Mouse (Mus musculus) embryonic stem cell, embryonic (primary cell): ENCODE data around the gene Tra2a.

Experiments used
- CTCF ChIA-PET, 4 experiments: fragments of 300-600 bp in 2 of 4; fragments of 350-600 bp in 2 of 4; sonication (Branson Sonifier 250); formaldehyde crosslinking; loops; one replicate each; lab custom pipeline; 2022; ENCODE audit warnings: inconsistent platforms in 2 of 4; lab: Charles Lee
- POLR2A ChIA-PET, 4 experiments: fragments of 300-600 bp in 2 of 4; fragments of 350-600 bp in 2 of 4; sonication (Branson Sonifier 250); formaldehyde crosslinking; loops; one replicate each; lab custom pipeline; 2022; ENCODE audit warnings: antibody characterized with exemption in 4 of 4, inconsistent platforms in 1 of 4; lab: Charles Lee

The Tra2a gene

DNA sequence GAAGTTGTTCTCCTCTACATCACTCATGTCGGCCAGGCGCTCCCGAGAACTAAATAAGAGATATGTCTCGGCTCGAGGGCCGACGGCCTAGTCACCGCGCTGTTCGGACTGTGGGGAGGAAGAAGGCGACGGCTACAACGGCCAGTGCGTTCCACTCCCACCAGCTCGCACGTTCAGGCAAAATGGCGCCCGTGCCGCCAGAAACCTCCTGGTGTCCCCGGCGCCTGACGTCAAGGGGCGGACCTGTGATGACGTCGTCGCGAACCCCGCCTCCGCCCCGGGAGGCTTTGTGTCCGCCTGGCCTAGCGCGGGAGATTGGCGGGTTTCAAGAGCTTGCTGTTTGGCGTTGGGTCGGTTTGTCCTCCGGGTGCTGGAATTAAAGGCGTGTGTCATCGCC, at the start of gene Tra2a:
Gene Tra2a (minus strand): TSS at position 187 of the 397 bp plus-strand sequence.
- ChIA-PET CTCF (interaction anchor here (0.5 to 4.6 kb wide), 14 partner anchors 13 to 707 kb away, joined by 3 to 16 read pairs (median 4); partner anchors contain the start of genes Ccdc126 (in 3 of the 4) and Fam221a (in 1 of the 4)), POLR2A (interaction anchor here (0.5 to 9.9 kb wide), 116 partner anchors 8 to 1468 kb away, joined by 3 to 246 read pairs (median 5); partner anchors contain the start of genes Ccdc126 (in 3 of the 4), Fam221a (in 3 of the 4), Malsu1 (in 2 of the 4) and Gpnmb (in 1 of the 4))

DNA sequence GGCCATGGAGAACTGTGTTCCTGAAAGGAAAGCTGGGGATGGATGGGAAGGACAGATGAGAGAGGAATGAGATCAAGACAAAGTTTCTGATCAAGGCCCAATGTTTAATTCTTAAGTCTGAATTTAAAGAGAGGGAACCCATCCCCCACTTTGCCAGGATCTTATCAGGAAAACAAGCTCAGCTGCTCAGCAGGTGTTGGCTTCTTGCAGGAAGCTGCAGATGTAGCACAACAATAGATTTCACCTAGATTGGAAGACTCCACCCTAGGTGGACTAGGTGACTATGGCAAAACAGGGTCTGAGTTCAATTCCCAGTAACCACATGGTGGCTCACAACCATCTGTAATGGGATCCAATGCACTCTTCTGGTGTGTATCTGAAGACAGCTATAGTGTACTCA, 34.5 kb upstream of the Tra2a start:
- CTCF ChIA-PET = interaction anchor here in 1 of 4 experiments (1.0 kb wide), 1 partner anchor 21 kb away, joined by 3 read pairs; the partner anchor contains the start of gene Ccdc126

DNA sequence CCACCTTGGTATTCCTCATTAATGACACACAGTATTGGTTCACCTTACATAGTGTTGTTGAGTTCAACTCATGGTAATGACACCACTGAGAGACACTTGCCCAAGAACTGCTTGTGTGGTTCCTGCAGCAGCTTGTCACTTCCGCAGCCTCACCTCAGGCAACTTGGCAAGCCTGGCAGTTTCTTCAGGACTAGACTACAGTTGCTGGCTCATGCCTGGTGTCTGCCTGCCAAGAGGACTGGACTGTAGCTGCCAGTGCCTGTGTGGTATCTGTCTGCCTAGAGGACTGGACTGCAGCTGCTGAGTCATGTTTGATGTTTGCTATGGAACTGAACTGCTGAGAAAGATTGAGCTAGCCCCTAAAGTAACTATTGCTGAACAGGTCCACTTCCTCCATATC, 18.3 kb upstream of the Tra2a start:
- CTCF ChIA-PET = no interaction called here
- POLR2A ChIA-PET = interaction anchor here in 1 of 4 experiments (0.7 to 0.8 kb wide), 2 partner anchors 47 to 64 kb away, joined by 3 read pairs; no protein-coding TSS in a partner anchor

More for the DNA sequence above, 34.5 kb upstream of the Tra2a start:
- POLR2A ChIA-PET = interaction anchor here in 1 of 4 experiments (0.9 to 2.0 kb wide), 3 partner anchors 12 to 274 kb away, joined by 4 to 9 read pairs (median 4); no protein-coding TSS in a partner anchor

DNA sequence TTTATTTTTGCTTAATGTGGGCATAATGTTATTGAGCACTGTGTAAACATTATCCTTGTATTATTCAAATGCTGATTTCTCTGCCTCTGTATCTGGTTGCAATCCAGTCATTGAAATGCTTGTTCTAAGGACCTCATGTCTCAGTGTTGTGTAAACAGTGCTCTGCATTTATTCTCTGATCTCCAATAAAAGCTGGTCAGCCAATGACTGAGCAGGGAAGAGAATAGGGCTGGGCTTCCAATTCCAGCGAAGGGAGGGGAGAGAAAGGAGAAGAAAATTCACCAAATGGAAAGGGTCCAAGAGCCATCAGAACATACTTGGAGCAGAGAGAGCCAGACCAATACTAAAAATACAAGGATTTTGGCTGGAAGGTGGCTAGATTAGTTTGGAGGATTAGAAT, 17.1 kb upstream of the Tra2a start:
- POLR2A ChIA-PET = interaction anchor here in 2 of 4 experiments (0.5 to 1.4 kb wide), 3 partner anchors 11 to 87 kb away, joined by 3 to 7 read pairs (median 3); partner anchors contain the start of genes Fam221a (in 1 of the 2) and Tra2a (in 1 of the 2)
- CTCF ChIA-PET = no interaction called here

DNA sequence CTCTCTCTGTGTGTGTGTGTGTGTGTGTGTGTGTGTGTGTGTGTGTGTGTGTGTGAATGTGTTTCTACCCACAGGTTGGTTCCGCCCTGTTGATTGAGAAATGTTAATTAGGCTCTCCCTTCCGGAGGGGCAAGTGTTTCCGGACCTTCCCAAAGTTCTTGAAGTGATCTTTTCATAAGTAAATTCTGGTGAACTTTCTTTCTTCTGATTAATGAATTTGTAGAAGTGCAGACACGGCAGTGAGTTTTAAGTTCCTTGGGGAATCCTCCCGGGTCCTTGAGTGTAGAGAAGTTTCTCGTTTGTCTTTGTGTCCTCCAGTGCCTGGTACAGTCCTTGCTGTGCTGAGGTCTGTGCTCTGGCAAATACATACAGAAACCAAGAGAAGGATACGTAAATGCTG, 11.5 kb upstream of the Tra2a start:
- POLR2A ChIA-PET = interaction anchor here in 3 of 4 experiments (0.6 to 5.7 kb wide), 4 partner anchors 9 to 1466 kb away, joined by 3 to 56 read pairs (median 5); partner anchors contain the start of gene Tra2a (in 2 of the 3)
- CTCF ChIA-PET = interaction anchor here in 1 of 4 experiments (0.6 kb wide), 1 partner anchor 616 kb away, joined by 6 read pairs; no protein-coding TSS in a partner anchor

GRCm38 (mm10) chr6:49274416-49275091, 10.7 kb upstream of the Tra2a start:
- ChIA-PET CTCF (interaction anchor here in 3 of 4 experiments (0.5 to 2.5 kb wide), 4 partner anchors 44 to 616 kb away, joined by 4 to 14 read pairs (median 6); partner anchors contain the start of gene Ccdc126 (in 2 of the 3)), POLR2A (interaction anchor here in 3 of 4 experiments (0.6 to 5.7 kb wide), 15 partner anchors 8 to 1465 kb away, joined by 3 to 56 read pairs (median 4); partner anchors contain the start of genes Tra2a (in 3 of the 3) and Fam221a (in 2 of the 3))

DNA sequence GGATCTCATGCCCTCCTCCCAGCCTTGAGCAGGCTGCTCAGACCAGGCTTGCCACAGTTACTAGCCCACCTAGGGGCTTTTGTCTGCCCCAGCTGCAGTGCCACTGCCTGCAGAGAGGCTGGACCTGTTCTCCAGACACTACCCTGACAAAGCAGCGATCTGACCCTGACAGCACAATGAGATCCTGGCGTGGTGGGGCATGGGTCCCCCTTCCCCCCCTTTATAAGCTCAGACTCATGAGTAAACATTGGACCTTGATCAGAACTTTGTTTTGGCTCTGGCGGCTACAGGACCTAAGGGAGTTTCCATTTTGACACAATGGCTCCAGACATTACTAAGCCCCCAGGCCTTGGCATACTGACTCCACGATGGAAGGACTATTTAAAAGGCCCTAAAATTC, 10.1 kb upstream of the Tra2a start:
- ChIA-PET CTCF (interaction anchor here in 3 of 4 experiments (0.5 to 2.5 kb wide), 3 partner anchors 45 to 123 kb away, joined by 4 to 14 read pairs (median 7); partner anchors contain the start of gene Ccdc126 (in 2 of the 3)), POLR2A (interaction anchor here in 3 of 4 experiments (0.7 to 5.7 kb wide), 15 partner anchors 9 to 245 kb away, joined by 3 to 56 read pairs (median 4); partner anchors contain the start of genes Tra2a (in 3 of the 3) and Fam221a (in 2 of the 3))

DNA sequence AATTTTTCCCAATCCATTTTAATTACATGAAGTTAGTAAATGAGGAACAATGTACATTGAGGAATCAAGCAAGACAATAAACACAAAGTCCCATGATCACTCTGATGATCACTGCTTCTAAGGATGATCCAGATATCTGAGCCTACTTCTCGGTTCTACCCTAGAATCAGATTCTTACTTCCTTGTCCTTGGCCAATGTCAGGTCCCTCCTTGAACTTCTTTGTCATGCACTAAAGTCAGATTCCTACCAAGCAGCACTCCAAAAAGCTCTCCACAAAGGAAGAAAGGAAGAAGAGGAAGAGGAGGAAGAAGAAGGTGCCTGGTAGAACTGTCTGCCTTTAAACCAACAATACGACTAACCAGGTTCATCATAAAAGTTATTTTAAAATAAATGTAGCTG, 9.0 kb upstream of the Tra2a start:
- ChIA-PET CTCF (interaction anchor here in 1 of 4 experiments (2.5 kb wide), 1 partner anchor 46 kb away, joined by 7 read pairs; the partner anchor contains the start of gene Ccdc126), POLR2A (interaction anchor here in 3 of 4 experiments (0.9 to 5.7 kb wide), 6 partner anchors 8 to 23 kb away, joined by 3 to 56 read pairs (median 12); partner anchors contain the start of gene Tra2a (in 3 of the 3))

DNA sequence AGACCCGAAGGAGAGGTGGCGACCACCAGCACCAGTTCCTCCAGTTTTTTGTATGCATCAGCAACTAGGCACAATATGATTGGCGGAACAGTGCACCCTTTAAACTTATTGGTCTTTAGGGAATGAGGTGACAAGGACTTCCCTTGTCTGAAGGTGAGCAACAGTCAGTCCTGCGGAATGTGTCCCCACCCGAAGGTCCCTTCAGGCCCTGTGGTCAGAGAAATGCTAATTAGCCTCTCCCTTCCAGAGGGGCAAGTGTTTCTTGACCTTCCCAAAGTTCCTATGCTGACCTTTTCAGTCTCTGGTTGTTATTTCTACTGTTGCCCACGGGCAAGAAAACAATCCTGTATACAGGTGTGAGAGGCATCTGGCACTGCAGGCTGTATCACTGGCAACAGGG, 8.0 kb upstream of the Tra2a start:
- POLR2A ChIA-PET = interaction anchor here in 2 of 4 experiments (0.9 to 5.7 kb wide), 5 partner anchors 7 to 96 kb away, joined by 3 to 56 read pairs (median 4); partner anchors contain the start of genes Tra2a (in 2 of the 2) and Fam221a (in 1 of the 2)
- CTCF ChIA-PET = no interaction called here

GRCm38 (mm10) chr6:49269923-49270322, 6.1 kb upstream of the Tra2a start:
- POLR2A ChIA-PET = interaction anchor here in 3 of 4 experiments (0.6 to 2.0 kb wide), 13 partner anchors 10 to 129 kb away, joined by 3 to 11 read pairs (median 3); partner anchors contain the start of genes Ccdc126 (in 1 of the 3) and Fam221a (in 1 of the 3)
- CTCF ChIA-PET = interaction anchor here in 3 of 4 experiments (0.6 to 2.5 kb wide), 8 partner anchors 18 to 1828 kb away, joined by 3 to 14 read pairs (median 5); partner anchors contain the start of gene Ccdc126 (in 1 of the 3)

GRCm38 (mm10) chr6:49269200-49269599, 5.4 kb upstream of the Tra2a start:
- ChIA-PET CTCF (interaction anchor here (0.5 to 2.5 kb wide), 16 partner anchors 20 to 742 kb away, joined by 3 to 14 read pairs (median 4); partner anchors contain the start of genes Ccdc126 (in 2 of the 4) and Fam221a (in 1 of the 4)), POLR2A (interaction anchor here in 3 of 4 experiments (0.7 to 2.0 kb wide), 12 partner anchors 9 to 99 kb away, joined by 3 to 11 read pairs (median 3); partner anchors contain the start of genes Ccdc126 (in 1 of the 3) and Fam221a (in 1 of the 3))

GRCm38 (mm10) chr6:49267686-49268085, 3.9 kb upstream of the Tra2a start:
- CTCF ChIA-PET = interaction anchor here in 3 of 4 experiments (0.7 to 4.6 kb wide), 4 partner anchors 10 to 124 kb away, joined by 4 to 16 read pairs (median 4); partner anchors contain the start of gene Ccdc126 (in 1 of the 3)
- POLR2A ChIA-PET = interaction anchor here in 3 of 4 experiments (0.7 to 2.4 kb wide), 15 partner anchors 12 to 100 kb away, joined by 3 to 11 read pairs (median 3); partner anchors contain the start of genes Fam221a (in 2 of the 3) and Ccdc126 (in 1 of the 3)

- ChIA-PET CTCF (interaction anchor here in 1 of 4 experiments (4.6 kb wide), 1 partner anchor 54 kb away, joined by 16 read pairs; the partner anchor contains the start of gene Ccdc126), POLR2A (interaction anchor here (0.7 to 9.9 kb wide), 31 partner anchors 8 to 1196 kb away, joined by 3 to 246 read pairs (median 7); partner anchors contain the start of genes Ccdc126 (in 2 of the 4) and Fam221a (in 2 of the 4))
Measured at GRCm38 (mm10) chr6:49265207-49265606, 1.4 kb upstream of the Tra2a start.

GRCm38 (mm10) chr6:49264446-49264845, 613 bp upstream of the Tra2a start:
- POLR2A ChIA-PET = interaction anchor here (0.5 to 9.9 kb wide), 115 partner anchors 9 to 1469 kb away, joined by 3 to 246 read pairs (median 5); partner anchors contain the start of genes Ccdc126 (in 3 of the 4), Fam221a (in 3 of the 4), Malsu1 (in 2 of the 4) and Gpnmb (in 1 of the 4)
- CTCF ChIA-PET = interaction anchor here in 3 of 4 experiments (0.7 to 4.6 kb wide), 10 partner anchors 14 to 682 kb away, joined by 3 to 16 read pairs (median 4); partner anchors contain the start of genes Ccdc126 (in 3 of the 3) and Fam221a (in 1 of the 3)

- ChIA-PET POLR2A (interaction anchor here (0.7 to 9.9 kb wide), 99 partner anchors 9 to 1450 kb away, joined by 3 to 246 read pairs (median 6); partner anchors contain the start of genes Ccdc126 (in 3 of the 4), Fam221a (in 3 of the 4), Malsu1 (in 3 of the 4) and Igf2bp3 (in 1 of the 4)), CTCF (interaction anchor here (0.6 to 4.6 kb wide), 16 partner anchors 12 to 707 kb away, joined by 3 to 16 read pairs (median 4); partner anchors contain the start of genes Ccdc126 (in 3 of the 4) and Fam221a (in 1 of the 4))
Measured at GRCm38 (mm10) chr6:49263081-49263846, 569 bp downstream of the Tra2a start.

DNA sequence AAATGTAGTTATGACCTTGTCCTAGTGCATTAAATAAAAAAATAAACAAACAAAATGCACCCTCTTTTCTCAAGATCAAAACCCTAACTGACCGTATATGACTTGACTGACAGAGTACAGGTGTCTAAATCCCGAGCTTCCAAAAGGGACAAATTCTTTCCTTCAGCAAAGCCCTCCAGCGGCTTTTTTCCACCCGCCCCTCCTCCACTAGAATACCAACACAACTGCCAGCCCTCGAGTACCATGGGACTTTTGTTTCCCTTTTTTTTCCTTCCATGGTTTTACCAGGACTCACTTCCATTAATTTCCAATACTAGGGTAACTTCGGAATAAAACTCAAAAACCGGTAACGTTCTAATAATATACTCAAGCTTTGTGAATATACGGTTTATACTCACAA, 1.4 kb downstream of the Tra2a start:
- POLR2A ChIA-PET = interaction anchor here (0.6 to 9.9 kb wide), 40 partner anchors 10 to 661 kb away, joined by 3 to 246 read pairs (median 5); partner anchors contain the start of genes Ccdc126 (in 2 of the 4), Fam221a (in 2 of the 4), Malsu1 (in 1 of the 4) and Zfp775 (in 1 of the 4)
- CTCF ChIA-PET = interaction anchor here in 1 of 4 experiments (0.8 to 1.4 kb wide), 2 partner anchors 15 to 56 kb away, joined by 3 read pairs; partner anchors contain the start of gene Ccdc126
